Mouse (Mus musculus) lung, adult 2 months (tissue): ENCODE data around the gene Zfp62.

ENCODE experiments used
- CTCF ChIP-seq: fragments of 200-500 bp; IDR thresholded peaks from 2 replicates; pipeline ENCODE4 v1.5.1; 2011; ENCODE audit warnings: mild to moderate bottlenecking, low read length, control low read depth; ENCODE audit not compliant: insufficient read depth
- POLR2A ChIP-seq: fragments of 200-500 bp; IDR thresholded peaks from 2 replicates; pipeline ENCODE4 v1.6.1; 2011; ENCODE audit warnings: low read depth, mild to moderate bottlenecking, control low read depth, low read length, borderline replicate concordance; ENCODE audit errors: extremely low read depth

DNA sequence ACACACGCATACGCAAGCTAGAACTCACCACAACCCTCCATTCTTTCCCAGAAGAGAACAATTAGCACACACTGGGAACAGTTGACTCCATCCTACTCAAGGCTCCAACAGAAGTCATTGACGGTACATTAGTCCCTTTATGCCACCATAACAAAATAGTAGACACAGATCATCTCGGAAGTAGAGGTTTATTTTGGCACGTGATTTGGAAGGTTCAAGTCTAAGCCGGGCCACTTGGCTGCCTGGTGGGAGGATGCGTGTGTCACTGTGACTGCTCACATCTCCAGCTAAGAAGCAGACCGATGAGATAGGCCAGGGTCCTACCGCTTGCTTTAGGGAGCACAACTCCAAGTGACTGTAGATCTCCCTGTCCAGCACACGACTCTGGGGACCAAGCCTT is 64.2 kb downstream of the Zfp62 start:
- TF ChIP-seq CTCF (no peak), POLR2A (no peak)
